Mouse (Mus musculus): Measurements from ENCODE around the gene Zfp106. TPM values are rescaled to one million over a fixed set of nuclear protein-coding genes. Genes with fewer than 3 reads are reported as not detected.

Zfp106 gene
- polyA plus RNA-seq (2017; shearing (Covaris generic)): 10 to 100 TPM; 45.1 to 58.7 TPM

GRCm38 (mm10) chr2:120563235-120563990 lies at the start of gene Zfp106:
Gene Zfp106 (minus strand): TSS chr2:120563843.

GRCm38 (mm10) chr2:120608830-120609723 lies 45.4 kb upstream of the Zfp106 start, which contains the start of the genes Haus2 and Lrrc57:
Gene Haus2 (plus strand): TSS chr2:120609383.
Gene Lrrc57 (minus strand): TSS chr2:120609520.

GRCm38 (mm10) chr2:120566886-120567797 lies 3.5 kb upstream of the Zfp106 start, which contains the start of gene Snap23:
Gene Snap23 (plus strand): TSS chr2:120567671.

Other genes starting within 250 kb of the Zfp106 start
- 1 to 10 TPM; 3.5 to 4.8 TPM for gene Pla2g4f, start 249.7 kb downstream of the Zfp106 start, polyA plus RNA-seq (2017; shearing (Covaris generic))
- 10 to 100 TPM; 34.8 to 39.1 TPM for gene Vps39, start 210.7 kb downstream of the Zfp106 start, polyA plus RNA-seq (2017; shearing (Covaris generic))
- 10 to 100 TPM; 17.6 to 17.8 TPM for gene Ganc, start 159.9 kb downstream of the Zfp106 start, polyA plus RNA-seq (2017; shearing (Covaris generic))
- 10 to 100 TPM; 18.7 to 23.2 TPM for gene Tmem87a, start 159.7 kb downstream of the Zfp106 start, polyA plus RNA-seq (2017; shearing (Covaris generic))
- gene Capn3, start 107.8 kb downstream of the Zfp106 start, polyA plus RNA-seq (2017; shearing (Covaris generic)): 10 to 100 TPM; 29.1 to 53.7 TPM
- gene Snap23, start 3.8 kb upstream of the Zfp106 start, polyA plus RNA-seq (2017; shearing (Covaris generic)): 10 to 100 TPM; 42.6 to 47.8 TPM
- gene Haus2, start 45.5 kb upstream of the Zfp106 start, polyA plus RNA-seq (2017; shearing (Covaris generic)): 10 to 100 TPM; 17.6 to 26.7 TPM
- gene Lrrc57, start 45.7 kb upstream of the Zfp106 start, polyA plus RNA-seq (2017; shearing (Covaris generic)): 10 to 100 TPM; 21.5 to 31.3 TPM
- gene Stard9, start 65.3 kb upstream of the Zfp106 start, polyA plus RNA-seq (2017; shearing (Covaris generic)): 1 to 10 TPM; 1.2 to 1.3 TPM

Data from activated CD4-positive, CD25-positive, alpha-beta regulatory T cell (primary cell).